Mouse (Mus musculus) megakaryocyte progenitor cell, adult 5-6 weeks (primary cell): ENCODE results near the gene Cd72. TPM values are rescaled to one million over a fixed set of nuclear protein-coding genes. Genes with fewer than 3 reads are reported as not detected.

Source experiments
- ATAC-seq: replicated peaks from 2 replicates; pipeline ENCODE4 v1.8.0; 2016; ENCODE audit warnings: mild to moderate bottlenecking, moderate TSS enrichment, inconsistent platforms; ENCODE audit not compliant: poor library complexity
- total RNA-seq, 2 experiments: library from RNA; stranded (forward) in 1 of 2; stranded (reverse) in 1 of 2; fragments of 157-497, 149-512 nt in 1 of 2; fragments of 200-1000 nt in 1 of 2; gene quantifications; 2 replicates each; pipeline versions ENCODE4 v1.2.3 to v1.2.4; 2015 to 2017

Cd72 gene
- total RNA-seq, 2 experiments from 2014 or later: 6.3 to 8.7 TPM

DNA sequence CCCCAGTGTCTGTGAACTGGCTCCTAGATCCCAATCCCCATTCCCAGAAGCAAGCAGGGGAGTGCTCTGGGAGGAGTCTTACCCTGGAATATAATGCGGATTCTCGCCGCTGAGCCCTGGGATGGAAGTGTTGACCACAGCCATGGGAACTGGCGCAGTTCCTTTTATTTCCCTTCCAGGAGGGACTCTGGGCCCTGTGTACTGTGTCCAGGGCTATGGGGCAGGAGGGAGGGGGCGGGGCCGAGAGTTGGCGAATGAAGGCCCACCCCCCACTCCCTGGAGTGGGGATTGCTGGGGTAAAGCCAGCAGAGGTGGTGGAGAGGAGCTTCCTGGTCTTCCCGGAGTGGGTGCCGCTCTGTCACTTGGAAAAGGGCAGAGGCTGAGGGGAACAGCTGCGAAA lies 25.5 kb downstream of the Cd72 start, which contains the start of gene Fam166b:
Fam166b (minus strand) TSS at position 189 of the 400 bp plus-strand sequence.
- no peak for ATAC-seq

DNA sequence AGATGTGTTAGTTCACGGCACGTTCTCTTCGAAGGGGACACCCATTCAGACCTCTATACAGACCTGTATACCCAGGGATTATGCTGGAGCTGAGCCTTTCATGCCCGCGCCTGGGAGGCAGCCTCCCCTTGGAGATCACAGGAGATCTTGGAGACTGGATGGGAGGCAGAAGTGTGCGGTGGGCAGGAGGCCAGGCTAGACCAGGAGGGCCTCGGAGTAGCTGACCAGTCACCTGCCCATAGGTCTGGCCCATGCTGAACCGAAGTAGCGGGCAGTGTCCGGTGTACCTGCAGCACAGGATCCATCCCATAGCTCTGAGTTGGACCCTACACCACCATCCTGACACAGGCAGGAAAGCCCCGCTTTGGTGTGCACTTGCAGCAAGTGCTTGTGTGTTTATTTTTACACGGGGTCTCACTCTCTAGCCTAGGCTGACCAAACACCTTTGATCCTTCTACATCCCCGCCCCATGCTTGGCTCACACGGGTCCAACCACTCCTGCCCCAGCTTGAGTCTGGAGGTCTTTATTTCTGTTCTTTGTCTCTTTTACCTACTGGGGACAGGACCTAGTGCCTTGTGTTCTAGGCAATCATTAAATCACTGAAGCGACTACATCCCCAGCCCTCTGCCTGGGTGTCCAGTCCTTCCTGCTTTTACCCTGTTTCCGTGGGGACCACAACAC lies 26.1 kb downstream of the Cd72 start:
- no peak for ATAC-seq

DNA sequence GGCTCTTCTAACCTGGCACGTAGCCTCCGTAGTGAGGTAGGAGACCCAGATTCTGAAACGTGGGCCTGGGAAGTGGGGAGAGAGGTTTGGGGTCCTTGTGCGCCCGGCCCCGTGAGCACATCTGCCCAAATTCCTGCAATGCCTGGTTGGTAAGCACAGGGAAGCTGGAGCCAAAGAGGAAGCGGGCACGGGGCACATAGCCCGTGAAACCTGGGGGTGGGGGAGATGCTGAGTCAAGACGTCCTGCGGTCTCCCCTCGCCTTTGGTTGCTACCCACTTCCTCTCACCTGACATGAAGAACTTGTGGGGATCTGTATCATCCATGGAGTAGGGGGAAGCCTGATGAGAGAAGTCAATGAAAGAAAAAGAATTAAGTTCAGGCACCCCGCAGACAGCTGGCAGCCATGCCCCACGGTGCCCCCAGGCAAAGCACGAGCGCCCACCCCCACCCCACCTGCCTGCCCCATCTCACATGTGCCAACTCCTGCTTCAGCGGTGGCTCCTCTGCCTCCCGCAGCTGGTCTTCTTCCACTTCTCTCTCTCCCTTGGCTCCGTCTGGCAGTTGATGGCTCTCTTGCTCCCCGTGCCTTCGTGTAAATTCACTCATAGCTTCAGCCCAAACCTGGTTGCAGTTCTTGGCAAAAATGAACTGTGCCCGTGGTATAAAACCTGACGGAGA lies 26.8 kb downstream of the Cd72 start:
- peak; percentile 53 for ATAC-seq

DNA sequence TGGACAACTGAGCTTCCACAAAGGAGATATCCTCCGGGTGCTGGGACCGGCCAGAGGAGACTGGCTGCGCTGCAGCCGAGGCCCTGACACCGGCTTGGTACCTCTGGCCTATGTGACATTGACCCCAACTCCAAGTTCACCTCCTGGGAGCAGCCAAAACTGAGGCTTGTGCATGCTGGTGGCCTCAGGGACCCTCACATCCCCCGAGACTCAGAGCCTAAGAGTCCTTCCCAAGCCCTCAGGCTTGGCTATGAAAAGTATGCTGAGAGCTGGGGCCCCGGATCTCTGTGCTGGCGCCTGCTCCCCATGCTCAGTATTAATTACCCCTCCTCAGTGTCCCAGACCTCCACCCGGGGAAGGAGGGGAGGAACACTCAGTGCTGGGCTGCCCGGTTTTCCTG lies 27.9 kb downstream of the Cd72 start:
- ATAC-seq: no peak

DNA sequence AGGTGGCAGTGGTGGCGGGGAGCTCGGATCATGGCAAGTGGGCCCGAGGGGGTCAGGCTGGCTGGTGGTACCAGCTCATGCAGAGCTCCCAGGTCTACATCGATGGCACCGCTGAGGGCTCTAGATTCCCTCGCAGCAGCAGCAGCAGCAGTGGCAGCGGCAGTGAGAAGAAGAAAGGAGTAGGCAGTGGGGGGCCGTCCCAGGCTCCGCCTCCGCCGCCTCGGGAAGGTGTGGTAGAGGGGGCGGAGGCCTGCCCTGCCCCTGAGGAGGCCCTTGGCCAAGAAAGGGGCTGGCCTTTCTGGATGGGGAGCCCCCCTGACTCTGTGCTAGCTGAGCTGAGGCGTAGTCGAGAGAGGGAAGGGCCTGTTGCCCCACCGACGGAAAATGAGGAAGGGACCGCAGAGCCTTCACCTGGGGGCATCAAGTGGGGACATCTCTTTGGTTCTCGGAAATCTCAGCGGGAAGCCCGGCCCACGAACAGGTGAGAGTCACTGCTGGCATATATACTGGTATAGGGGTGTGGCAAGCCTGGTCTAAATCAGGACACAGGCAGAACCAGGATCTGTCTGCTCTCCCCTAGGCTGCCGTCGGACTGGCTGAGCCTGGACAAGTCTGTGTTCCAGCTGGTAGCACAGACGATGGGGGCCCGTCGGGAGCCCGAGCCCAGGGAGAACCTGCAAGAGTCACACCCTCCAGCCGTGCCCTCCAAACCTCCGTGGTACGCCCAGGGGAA lies 28.6 kb downstream of the Cd72 start:
- ATAC-seq: 0 out of 2 replicates have a peak, but pooled peaks have one; percentile 23

DNA sequence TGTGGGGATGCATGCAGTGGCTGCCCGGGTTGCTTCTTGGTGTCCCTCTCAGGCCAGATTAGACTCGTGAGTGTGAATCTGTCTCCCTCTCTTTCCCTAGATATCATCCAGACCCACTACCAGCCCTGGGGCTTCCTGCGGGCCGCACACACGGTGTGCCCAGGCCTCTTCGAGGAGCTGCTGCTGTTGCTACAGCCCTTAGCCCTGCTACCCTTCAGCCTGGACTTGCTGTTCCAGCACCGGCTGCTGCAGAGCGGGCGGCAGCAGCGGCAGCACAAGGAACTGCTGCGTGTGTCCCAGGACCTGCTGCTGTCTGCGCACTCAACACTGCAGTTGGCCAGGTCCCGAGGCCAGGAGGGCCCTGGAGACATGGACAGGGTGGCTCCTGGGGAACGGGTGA lies 29.2 kb downstream of the Cd72 start:
- ATAC-seq: no peak

DNA sequence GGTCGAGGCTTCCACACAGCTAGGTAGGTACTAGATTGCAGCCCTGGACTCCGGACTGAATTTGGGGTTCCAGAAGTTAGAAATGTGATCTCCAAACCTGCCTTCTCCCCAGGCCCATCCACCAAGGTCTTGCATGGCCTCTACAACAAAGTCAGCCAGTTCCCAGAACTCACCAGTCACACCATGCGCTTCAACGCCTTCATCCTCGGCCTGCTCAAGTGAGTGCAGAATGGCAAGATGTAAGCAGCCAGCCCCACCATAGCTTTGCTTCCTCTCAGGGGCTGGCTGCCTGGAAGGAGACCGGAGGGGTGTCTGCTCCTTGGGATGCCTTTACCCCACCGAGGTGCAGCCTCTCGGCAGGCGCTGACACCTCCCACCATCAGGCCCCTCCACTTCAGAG lies 30.4 kb downstream of the Cd72 start:
- no peak for ATAC-seq

DNA sequence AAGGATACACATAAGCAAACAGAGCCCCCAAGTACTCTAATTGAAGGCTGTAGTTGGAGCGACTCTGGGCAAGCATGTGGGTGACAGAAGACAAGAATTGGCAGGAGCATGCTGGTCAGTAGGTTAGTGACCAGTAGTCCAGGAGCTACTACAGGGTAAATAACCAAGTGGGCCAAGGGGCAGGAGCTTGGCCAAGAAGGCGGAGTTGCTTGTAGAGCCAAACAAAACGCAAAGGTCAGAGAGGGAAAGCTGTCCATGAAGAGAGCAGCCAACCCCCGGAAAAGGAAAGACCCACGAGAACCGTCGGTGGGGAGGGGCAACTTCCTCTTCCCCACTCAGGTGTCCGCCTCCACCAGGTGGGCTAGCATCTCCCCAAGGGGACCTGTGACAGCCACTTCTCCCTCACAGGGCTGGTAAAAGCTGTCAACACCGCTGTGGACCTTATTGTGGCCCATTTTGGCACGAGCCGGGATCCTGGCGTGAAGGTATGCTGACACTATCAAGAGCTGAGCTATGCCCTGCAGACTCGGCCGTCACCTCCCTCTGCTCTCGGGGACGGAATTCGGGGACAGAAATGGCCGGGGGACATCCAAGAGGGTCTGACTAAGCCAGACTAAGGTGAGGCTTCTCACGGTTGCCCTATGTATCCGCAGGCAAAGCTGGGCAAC lies 31.0 kb downstream of the Cd72 start:
- no peak for ATAC-seq

DNA sequence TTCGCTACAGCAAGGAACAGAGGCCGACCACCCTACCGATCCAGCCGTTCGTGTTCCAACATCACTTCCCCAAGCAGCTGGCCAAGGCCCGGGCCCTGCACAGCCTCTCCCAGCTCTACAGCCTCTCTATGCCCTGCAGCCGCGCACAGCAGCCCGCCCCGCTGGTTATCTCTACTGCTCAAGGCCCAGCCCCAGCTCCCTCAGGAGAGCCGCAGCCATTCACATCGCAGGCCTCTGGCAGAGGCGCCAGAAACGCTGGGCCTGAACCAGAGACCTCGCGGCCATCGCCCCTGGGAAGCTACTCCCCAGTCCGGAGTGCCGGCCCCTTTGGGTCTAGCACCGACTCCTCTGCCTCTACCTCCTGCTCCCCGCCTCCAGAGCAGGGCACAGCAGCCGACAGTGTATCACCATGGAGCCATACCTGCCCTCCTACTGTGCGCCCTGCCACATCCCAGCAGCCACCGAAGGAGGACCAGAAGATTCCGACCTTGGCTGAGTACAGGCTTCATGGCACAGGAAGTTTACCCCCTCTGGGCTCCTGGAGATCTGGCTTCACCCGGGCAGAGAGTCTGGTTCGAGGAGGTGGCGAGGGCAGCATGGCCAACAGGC lies 32.7 kb downstream of the Cd72 start:
- ATAC-seq: no peak

DNA sequence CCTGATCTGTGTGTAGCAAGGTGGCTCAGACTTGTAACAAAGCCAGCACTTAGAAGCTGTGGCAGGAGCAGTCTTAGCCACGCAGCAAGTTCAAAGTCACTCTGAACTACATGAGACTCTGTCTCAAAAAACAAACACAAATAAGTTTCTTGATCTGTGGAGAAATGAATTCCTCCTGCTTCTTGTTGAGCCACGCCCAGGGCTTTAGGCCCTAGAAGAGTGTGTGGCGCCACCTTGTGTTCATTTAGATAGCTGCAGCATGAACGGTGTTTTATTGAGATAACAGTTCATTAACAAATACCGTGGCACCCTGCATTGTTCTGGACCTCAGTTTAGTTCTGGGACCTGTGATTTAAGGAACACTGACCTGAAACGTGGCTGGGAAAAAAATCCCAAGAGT lies 34.1 kb downstream of the Cd72 start:
- ATAC-seq: peak; percentile 75

DNA sequence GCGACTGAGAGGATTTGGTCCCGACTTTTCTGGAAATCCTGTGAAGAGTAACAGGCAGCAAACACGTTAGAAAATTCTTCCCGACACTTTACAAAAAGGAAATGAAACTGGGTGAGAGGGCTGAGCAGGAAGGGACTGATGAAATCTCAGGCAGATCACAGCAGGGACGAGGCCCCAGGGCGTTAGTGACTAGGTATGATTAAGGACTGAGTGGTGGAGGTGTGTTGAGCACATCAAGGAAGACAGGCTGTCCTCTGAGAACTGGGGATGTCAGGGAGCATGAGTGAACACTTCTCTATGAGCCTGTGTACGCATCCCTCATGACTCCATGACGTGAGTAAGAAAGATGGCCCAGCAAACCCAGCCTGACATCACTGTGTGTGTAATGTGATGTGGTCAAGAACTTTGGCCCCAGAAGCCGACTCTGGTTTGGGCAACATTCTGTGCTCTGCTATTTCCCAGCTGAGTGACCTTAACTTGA lies 34.6 kb downstream of the Cd72 start:
- peak; percentile 9; the same call in 1 of the 2 replicates for ATAC-seq

DNA sequence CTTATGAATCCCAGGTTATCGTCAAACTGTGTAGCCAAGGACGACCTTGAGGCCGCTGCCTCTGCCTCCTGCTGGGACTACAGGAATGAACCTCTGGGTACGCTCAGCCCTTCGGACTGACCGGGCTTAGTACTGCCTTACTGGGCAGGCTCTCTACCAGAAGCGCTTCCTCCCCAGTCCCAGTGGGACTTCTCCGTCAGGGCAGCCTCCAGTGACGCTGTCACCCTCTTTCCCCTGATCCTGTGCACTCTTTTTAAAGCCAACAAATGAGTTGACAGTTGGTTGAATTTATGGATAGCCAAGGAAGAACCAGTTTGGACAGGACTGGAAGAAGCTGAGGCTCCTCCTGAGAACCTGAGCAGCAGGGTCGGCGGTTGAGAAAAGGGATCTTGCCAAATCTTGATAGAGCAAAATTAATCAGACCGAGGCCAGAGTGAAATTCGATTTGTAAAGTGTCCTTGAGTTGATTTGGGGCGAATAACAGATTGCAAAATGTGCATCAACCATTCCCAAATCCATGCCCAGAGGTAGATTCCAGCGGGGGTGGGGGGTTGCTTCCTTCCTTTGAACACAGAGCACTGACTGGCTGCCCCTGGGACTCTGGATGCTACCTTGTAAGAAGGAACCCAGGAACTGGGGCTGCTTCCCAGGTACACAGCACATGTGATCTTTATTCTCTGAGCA lies 35.3 kb downstream of the Cd72 start:
- ATAC-seq: no peak

DNA sequence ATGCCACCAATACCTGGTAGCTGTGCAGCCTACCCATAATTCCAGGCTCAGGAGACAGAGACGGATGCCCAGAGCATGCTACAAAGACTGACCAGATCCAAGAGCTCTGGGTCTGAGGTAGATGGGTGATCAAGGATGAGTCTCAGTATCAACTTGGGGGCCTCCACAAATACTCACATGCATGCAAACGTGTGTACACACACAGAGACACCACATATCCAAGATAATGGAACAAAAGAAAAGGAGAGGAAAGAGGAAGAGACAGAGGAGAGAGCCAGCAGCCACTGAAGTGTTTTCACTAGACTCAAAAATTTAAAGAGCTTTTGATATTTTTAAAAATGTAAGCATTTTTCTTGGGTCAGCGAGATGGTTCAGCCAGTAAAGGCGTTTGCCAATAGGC lies 36.0 kb downstream of the Cd72 start:
- no peak for ATAC-seq

DNA sequence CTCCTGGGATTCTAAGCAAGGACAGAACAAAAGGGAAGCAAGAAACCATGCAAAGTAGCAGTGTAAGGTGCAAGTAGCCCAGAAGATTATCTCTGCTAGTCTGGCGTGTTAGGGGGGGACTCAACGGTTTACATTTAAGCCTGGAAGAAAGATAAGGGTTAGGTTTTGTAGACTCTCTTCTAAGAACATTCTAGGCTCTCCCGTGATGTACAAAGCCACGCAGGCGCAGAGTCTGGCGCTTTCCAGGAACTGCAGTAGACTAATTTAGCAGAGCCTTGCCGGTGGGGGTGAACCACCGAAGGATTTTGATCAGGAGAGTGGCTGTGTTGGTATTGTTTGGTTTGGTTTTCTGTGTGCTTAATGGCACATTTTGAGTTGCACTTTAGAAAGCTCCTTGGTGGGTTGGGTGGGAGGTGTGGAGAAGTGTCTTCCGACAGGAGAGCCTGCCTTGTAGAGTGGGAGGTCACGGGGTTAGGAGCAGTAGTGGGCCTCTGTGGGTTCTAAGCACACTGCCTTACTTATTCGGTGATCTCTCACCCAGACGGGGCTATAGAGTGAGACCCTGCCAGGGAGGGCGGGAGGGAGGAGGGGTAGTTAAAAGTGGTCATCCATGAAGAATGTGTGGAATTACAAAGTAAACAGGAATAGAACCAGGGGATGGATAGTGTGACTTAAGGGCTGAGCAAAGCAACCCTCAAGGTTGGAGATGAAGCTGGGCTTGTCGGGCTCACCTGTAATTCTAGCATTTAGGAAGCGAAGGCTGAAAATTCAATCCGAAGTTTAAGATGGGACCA lies 37.0 kb downstream of the Cd72 start:
- peak; percentile 81 for ATAC-seq

DNA sequence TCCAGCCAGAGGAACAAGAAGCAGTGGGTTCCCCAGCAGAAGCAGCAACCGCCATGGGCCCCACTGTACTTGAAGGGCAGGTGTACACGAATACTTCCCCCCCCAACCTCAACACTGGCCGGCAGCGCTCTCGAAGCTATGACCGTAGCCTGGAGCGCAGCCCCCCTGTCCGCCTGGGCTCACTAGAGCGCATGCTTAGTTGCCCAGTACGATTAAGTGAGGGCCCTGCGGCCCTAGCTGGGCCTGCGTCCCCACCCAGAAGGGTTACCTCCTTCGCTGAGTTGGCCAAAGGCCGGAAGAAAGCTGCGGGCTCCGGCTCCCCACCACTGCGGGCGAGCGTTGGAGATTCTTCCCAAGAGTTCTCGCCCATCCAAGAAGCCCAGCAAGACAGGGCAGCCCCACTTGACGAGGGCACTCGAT lies 38.3 kb downstream of the Cd72 start:
- no peak for ATAC-seq

DNA sequence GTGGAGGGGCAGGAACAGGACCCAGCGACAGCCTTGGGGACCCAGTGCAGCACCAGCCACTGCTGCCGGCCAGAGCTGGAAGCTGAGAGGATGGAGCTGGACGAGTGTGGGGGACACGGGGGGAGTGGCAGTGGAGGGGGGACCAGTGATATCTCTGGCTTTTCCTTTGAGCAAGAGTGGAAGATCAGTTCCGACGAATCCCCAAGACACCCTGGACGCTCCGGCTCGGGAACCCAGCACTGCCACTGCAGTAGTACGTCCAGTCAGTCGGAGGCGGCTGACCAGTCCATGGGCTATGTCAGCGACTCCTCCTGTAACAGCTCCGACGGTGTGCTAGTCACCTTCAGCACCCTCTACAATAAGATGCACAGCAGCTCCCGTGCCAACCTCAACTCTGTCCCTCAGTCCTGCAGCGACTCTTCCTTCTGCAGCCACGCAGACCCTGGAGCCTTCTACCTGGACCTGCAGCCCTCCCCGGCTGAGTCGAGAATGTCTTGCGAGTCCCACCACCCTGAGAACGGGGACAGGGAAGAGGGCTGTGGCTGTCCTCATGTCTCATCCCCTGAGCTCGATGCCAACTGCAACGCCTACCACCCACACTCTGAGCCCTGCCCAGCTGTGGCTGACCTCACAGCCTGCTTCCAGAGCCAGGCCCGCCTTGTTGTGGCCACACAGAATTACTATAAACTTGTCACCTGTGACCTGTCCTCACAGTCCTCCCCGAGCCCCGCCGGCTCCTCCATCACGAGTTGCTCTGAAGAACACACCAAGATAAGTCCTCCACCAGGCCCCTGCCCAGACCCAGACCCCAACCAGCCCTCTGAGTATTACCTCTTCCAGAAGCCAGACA lies 39.0 kb downstream of the Cd72 start:
- no peak for ATAC-seq

DNA sequence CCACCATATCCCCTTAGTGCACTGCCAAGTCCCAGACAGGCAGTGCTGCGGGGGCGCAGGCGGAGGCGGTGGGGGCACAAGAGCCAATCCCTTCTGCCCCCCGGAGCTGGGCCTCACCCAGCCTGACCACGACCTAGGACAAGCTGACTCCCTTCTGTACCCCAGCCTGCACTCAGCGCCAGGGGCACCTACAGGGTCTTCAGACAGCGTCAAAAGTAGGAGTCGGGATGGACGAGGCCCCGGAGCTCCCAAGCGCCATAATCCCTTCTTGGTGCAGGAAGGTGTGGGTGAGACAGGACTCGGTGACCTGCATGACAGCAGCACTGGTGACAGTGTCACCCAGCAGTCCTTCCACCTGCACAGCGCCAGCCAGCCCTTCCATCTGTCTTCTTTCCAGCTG lies 39.7 kb downstream of the Cd72 start:
- ATAC-seq: no peak
